Mouse (Mus musculus): ENCODE data around the gene Jup. TPM values are rescaled to one million over a fixed set of nuclear protein-coding genes. Genes with fewer than 3 reads are reported as not detected.
"Not testable (repeated sequence)": the region's sequence is repeated elsewhere in the genome, so short reads cannot be mapped to it uniquely, and the experiment has no call there.

The Jup gene
- polyA plus RNA-seq, 1 experiment from 2014 or later = 53.6 TPM

GRCm38 (mm10) chr11:100357408-100357807, 40.2 kb downstream of the Jup start:
- no peak for DNase-seq (ENCODE audit: low spot score)
- peaks cover 17% of the 10 kb centered on the region for H3K36me3 ChIP-seq
- 52% methylated on average over 5 of the region's 5 CpGs for WGBS
- peaks cover 80% of the 10 kb centered on the region for H3K27me3 ChIP-seq (ENCODE audit: insufficient read depth, poor library complexity, severe bottlenecking)
- no peak overlapping the region for H3K27ac ChIP-seq
- no peaks in the 10 kb centered on the region for H3K9me3 ChIP-seq
- peaks cover 28% of the 10 kb centered on the region for H3K4me1 ChIP-seq (replicated peaks)
- no peak overlapping the region for H3K4me3 ChIP-seq

- H3K27ac ChIP-seq = peak overlapping the region; percentile 93
- H3K36me3 ChIP-seq = peaks cover 21% of the 10 kb centered on the region
- DNase-seq (ENCODE audit: low spot score) = no peak
- H3K9me3 ChIP-seq = no peaks in the 10 kb centered on the region
- H3K4me3 ChIP-seq = peak overlapping the region; percentile 85
- H3K27me3 ChIP-seq (ENCODE audit: insufficient read depth, poor library complexity, severe bottlenecking) = peaks cover 80% of the 10 kb centered on the region
- peaks cover 34% of the 10 kb centered on the region for H3K4me1 ChIP-seq (replicated peaks)
- WGBS = 20% methylated on average over 9 of the region's 9 CpGs
These were observed 40.7 kb downstream of the Jup start for GRCm38 (mm10) chr11:100356819-100357211.

GRCm38 (mm10) chr11:100355972-100356818, 41.4 kb downstream of the Jup start, which contains the start of gene Hap1:
Gene Hap1, minus strand, starts transcription at chr11:100356128.
- H3K27ac ChIP-seq = peak within 1 kb of the TSS; percentile 93
- WGBS = 2% methylated on average over 49 of the region's 49 CpGs

GRCm38 (mm10) chr11:100355151-100355951, 42.2 kb downstream of the Jup start:
- WGBS = 1% methylated on average over 54 of the region's 54 CpGs
- Histone ChIP-seq H3K27me3 (ENCODE audit: insufficient read depth, poor library complexity, severe bottlenecking) (peaks cover 76% of the 10 kb centered on the region), H3K36me3 (peaks cover 30% of the 10 kb centered on the region), H3K27ac (peak overlapping the region; percentile 93), H3K9me3 (no peaks in the 10 kb centered on the region), H3K4me1 (replicated peaks) (peaks cover 37% of the 10 kb centered on the region), H3K4me3 (peak overlapping the region; percentile 85)
- DNase-seq (ENCODE audit: low spot score) = peak; percentile 43

More at GRCm38 (mm10) chr11:100355972-100356818, 41.4 kb downstream of the Jup start, which contains the start of gene Hap1:
- Histone ChIP-seq H3K9me3 (no peaks in the 10 kb centered on the region), H3K4me3 (peak within 1 kb of the TSS; percentile 85), H3K4me1 (replicated peaks) (peaks cover 37% of the 10 kb centered on the region), H3K27me3 (ENCODE audit: insufficient read depth, poor library complexity, severe bottlenecking) (peaks cover 80% of the 10 kb centered on the region), H3K36me3 (peaks cover 24% of the 10 kb centered on the region)
- DNase-seq (ENCODE audit: low spot score) = peak; percentile 84

GRCm38 (mm10) chr11:100352076-100352857, 45.3 kb downstream of the Jup start:
- peak; percentile 37 for DNase-seq (ENCODE audit: low spot score)
- WGBS = 42% methylated on average over 10 of the region's 10 CpGs

GRCm38 (mm10) chr11:100344269-100344668, 53.3 kb downstream of the Jup start:
- H3K9me3 ChIP-seq = no peaks in the 10 kb centered on the region
- DNase-seq (ENCODE audit: low spot score) = no peak
- no peak overlapping the region for H3K4me3 ChIP-seq
- peaks cover 10% of the 10 kb centered on the region; the same call in 1 of the 2 replicates for H3K36me3 ChIP-seq
- 0 out of 2 replicates have a peak, but pooled peaks cover 4% of the 10 kb centered on the region for H3K4me1 ChIP-seq (replicated peaks)
- WGBS = 92% methylated on average over 10 of the region's 10 CpGs
- no peaks in the 10 kb centered on the region; the same call in 1 of the 2 replicates for H3K27me3 ChIP-seq (ENCODE audit: insufficient read depth, poor library complexity, severe bottlenecking)
- no peak overlapping the region for H3K27ac ChIP-seq

More at GRCm38 (mm10) chr11:100352076-100352857, 45.3 kb downstream of the Jup start:
- Histone ChIP-seq H3K27ac (0 out of 2 replicates have a peak overlapping the region, but pooled peaks have one; percentile 20), H3K4me1 (replicated peaks) (peaks cover 41% of the 10 kb centered on the region), H3K27me3 (ENCODE audit: insufficient read depth, poor library complexity, severe bottlenecking) (peaks cover 45% of the 10 kb centered on the region), H3K36me3 (peaks cover 47% of the 10 kb centered on the region), H3K4me3 (no peak overlapping the region), H3K9me3 (no peaks in the 10 kb centered on the region)

- Histone ChIP-seq H3K4me3 (no peak overlapping the region), H3K36me3 (no peaks in the 10 kb centered on the region), H3K27me3 (ENCODE audit: insufficient read depth, poor library complexity, severe bottlenecking) (no peaks in the 10 kb centered on the region; the same call in 1 of the 2 replicates), H3K27ac (peak overlapping the region; percentile 2; the same call in 1 of the 2 replicates), H3K9me3 (no peaks in the 10 kb centered on the region), H3K4me1 (replicated peaks) (peaks cover 43% of the 10 kb centered on the region)
- peak; percentile 49 for DNase-seq (ENCODE audit: low spot score)
- 69% methylated on average over 3 of the region's 3 CpGs for WGBS
These were observed 61.8 kb downstream of the Jup start for GRCm38 (mm10) chr11:100335731-100336130.

GRCm38 (mm10) chr11:100333944-100334457, 63.6 kb downstream of the Jup start, which contains the start of gene Gast:
Gene Gast, plus strand, starts transcription at chr11:100334407.
- 0 out of 2 replicates have a peak within 1 kb of the TSS, but pooled peaks have one; percentile 25 for H3K27ac ChIP-seq
- H3K36me3 ChIP-seq = no peaks in the 10 kb centered on the region
- H3K4me1 ChIP-seq (replicated peaks) = peaks cover 52% of the 10 kb centered on the region
- 86% methylated on average over 6 of the region's 6 CpGs for WGBS
- H3K9me3 ChIP-seq = no peaks in the 10 kb centered on the region
- no peaks in the 10 kb centered on the region for H3K27me3 ChIP-seq (ENCODE audit: insufficient read depth, poor library complexity, severe bottlenecking)
- DNase-seq (ENCODE audit: low spot score) = no peak
- H3K4me3 ChIP-seq = no peak within 1 kb of the TSS

- no peaks in the 10 kb centered on the region for H3K27me3 ChIP-seq (ENCODE audit: insufficient read depth, poor library complexity, severe bottlenecking)
- peaks cover 52% of the 10 kb centered on the region for H3K4me1 ChIP-seq (replicated peaks)
- no peak overlapping the region for H3K4me3 ChIP-seq
- peak overlapping the region; percentile 66; the same call in 1 of the 2 replicates for H3K27ac ChIP-seq
- no peaks in the 10 kb centered on the region for H3K9me3 ChIP-seq
- WGBS = 64% methylated on average over 9 of the region's 9 CpGs
- no peaks in the 10 kb centered on the region for H3K36me3 ChIP-seq
- peak; percentile 16 for DNase-seq (ENCODE audit: low spot score)
These were observed 64.6 kb downstream of the Jup start for GRCm38 (mm10) chr11:100332766-100333515.

- not testable (repeated sequence) for H3K27me3 ChIP-seq (ENCODE audit: insufficient read depth, poor library complexity, severe bottlenecking); H3K27ac ChIP-seq; H3K36me3 ChIP-seq; DNase-seq (ENCODE audit: low spot score); H3K4me3 ChIP-seq; H3K9me3 ChIP-seq
- WGBS = 58% methylated on average over 8 of the region's 8 CpGs
- peaks cover 55% of the 10 kb centered on the region for H3K4me1 ChIP-seq (replicated peaks)
These were observed 66.7 kb downstream of the Jup start for GRCm38 (mm10) chr11:100330816-100331375.

- 67% methylated on average over 16 of the region's 16 CpGs for WGBS
- Histone ChIP-seq H3K4me1 (replicated peaks) (peaks cover 52% of the 10 kb centered on the region), H3K9me3 (no peaks in the 10 kb centered on the region), H3K27me3 (ENCODE audit: insufficient read depth, poor library complexity, severe bottlenecking) (no peaks in the 10 kb centered on the region), H3K27ac (no peak overlapping the region), H3K36me3 (no peaks in the 10 kb centered on the region), H3K4me3 (no peak overlapping the region)
- no peak for DNase-seq (ENCODE audit: low spot score)
These were observed 67.3 kb downstream of the Jup start for GRCm38 (mm10) chr11:100330235-100330634.
